Mouse (Mus musculus): Measurements from ENCODE around the gene Ybx2. TPM values are rescaled to one million over a fixed set of nuclear protein-coding genes. Genes with fewer than 3 reads are reported as not detected.
A peak's percentile ranks its signal among the peaks of the same experiment; 100 is the strongest.

Gene Ybx2
- total and polyA plus RNA-seq, 2 experiments: not detected

GRCm38 (mm10) chr11:69939731-69940130 lies 4.1 kb downstream of the Ybx2 start:
- no peaks in the 10 kb centered on the region for H3K36me3 ChIP-seq (ENCODE audit: control insufficient read depth, insufficient read depth, low read length)
- no peak for TF ChIP-seq CTCF (IDR thresholded peaks at IDR 0.05; ENCODE audit: low read depth, low read length)
- TF ChIP-seq POLR2A (IDR thresholded peaks at IDR 0.05; ENCODE audit: extremely low read depth, insufficient read depth, low read length): no peak

GRCm38 (mm10) chr11:69940962-69941361 lies 5.4 kb downstream of the Ybx2 start:
- H3K36me3 ChIP-seq (ENCODE audit: control insufficient read depth, insufficient read depth, low read length): no peaks in the 10 kb centered on the region
- WGBS: 91% methylated on average over 4 of the region's 4 CpGs
- H3K4me1 ChIP-seq (ENCODE audit: control insufficient read depth, insufficient read depth, low read length): no peaks in the 10 kb centered on the region
- no peak overlapping the region for H3K27ac ChIP-seq (replicated peaks; ENCODE audit: insufficient read depth, low read depth, low read length)
- TF ChIP-seq POLR2A (IDR thresholded peaks at IDR 0.05; ENCODE audit: extremely low read depth, insufficient read depth, low read length) (no peak), CTCF (IDR thresholded peaks at IDR 0.05; ENCODE audit: low read depth, low read length) (no peak)
- H3K27me3 ChIP-seq (ENCODE audit: control insufficient read depth, insufficient read depth, low read length): peaks cover 5% of the 10 kb centered on the region
- no peak for DNase-seq (ENCODE audit: extremely low read depth, low read depth, low spot score)
- no peak overlapping the region for H3K9ac ChIP-seq (ENCODE audit: low read depth, low read length)
- H3K4me3 ChIP-seq (ENCODE audit: insufficient read depth, low read depth, low read length): no peak overlapping the region
- no peaks in the 10 kb centered on the region for H3K79me2 ChIP-seq (ENCODE audit: control insufficient read depth, insufficient read depth, low read length)

More at GRCm38 (mm10) chr11:69939731-69940130, 4.1 kb downstream of the Ybx2 start:
- no peak overlapping the region for H3K4me3 ChIP-seq (ENCODE audit: insufficient read depth, low read depth, low read length)
- no peak overlapping the region for H3K27ac ChIP-seq (replicated peaks; ENCODE audit: insufficient read depth, low read depth, low read length)
- H3K79me2 ChIP-seq (ENCODE audit: control insufficient read depth, insufficient read depth, low read length): no peaks in the 10 kb centered on the region
- WGBS: 91% methylated on average over 17 of the region's 17 CpGs
- peaks cover 14% of the 10 kb centered on the region for H3K27me3 ChIP-seq (ENCODE audit: control insufficient read depth, insufficient read depth, low read length)
- H3K9ac ChIP-seq (ENCODE audit: low read depth, low read length): no peak overlapping the region
- H3K4me1 ChIP-seq (ENCODE audit: control insufficient read depth, insufficient read depth, low read length): peaks cover 3% of the 10 kb centered on the region
- DNase-seq (ENCODE audit: extremely low read depth, low read depth, low spot score): no peak

- Histone ChIP-seq H3K9ac (ENCODE audit: low read depth, low read length) (no peak overlapping the region), H3K27ac (replicated peaks; ENCODE audit: insufficient read depth, low read depth, low read length) (no peak overlapping the region), H3K36me3 (ENCODE audit: control insufficient read depth, insufficient read depth, low read length) (no peaks in the 10 kb centered on the region), H3K27me3 (ENCODE audit: control insufficient read depth, insufficient read depth, low read length) (no peaks in the 10 kb centered on the region), H3K79me2 (ENCODE audit: control insufficient read depth, insufficient read depth, low read length) (no peaks in the 10 kb centered on the region), H3K4me3 (ENCODE audit: insufficient read depth, low read depth, low read length) (no peak overlapping the region), H3K4me1 (ENCODE audit: control insufficient read depth, insufficient read depth, low read length) (peaks cover 3% of the 10 kb centered on the region; the same call in 1 of the 2 replicates)
- WGBS: 91% methylated on average over 13 of the region's 13 CpGs
- DNase-seq (ENCODE audit: extremely low read depth, low read depth, low spot score): no peak
- no peak for TF ChIP-seq CTCF (IDR thresholded peaks at IDR 0.05; ENCODE audit: low read depth, low read length)
- no peak for TF ChIP-seq POLR2A (IDR thresholded peaks at IDR 0.05; ENCODE audit: extremely low read depth, insufficient read depth, low read length)
Observed at GRCm38 (mm10) chr11:69945216-69945615, 9.6 kb downstream of the Ybx2 start.

GRCm38 (mm10) chr11:69945997-69946891 lies 10.6 kb downstream of the Ybx2 start:
- no peak overlapping the region for H3K9ac ChIP-seq (ENCODE audit: low read depth, low read length)
- TF ChIP-seq POLR2A (IDR thresholded peaks at IDR 0.05; ENCODE audit: extremely low read depth, insufficient read depth, low read length): no peak
- no peak for TF ChIP-seq CTCF (IDR thresholded peaks at IDR 0.05; ENCODE audit: low read depth, low read length)
- no peaks in the 10 kb centered on the region for H3K27me3 ChIP-seq (ENCODE audit: control insufficient read depth, insufficient read depth, low read length)
- no peaks in the 10 kb centered on the region for H3K36me3 ChIP-seq (ENCODE audit: control insufficient read depth, insufficient read depth, low read length)
- 92% methylated on average over 18 of the region's 18 CpGs for WGBS
- no peak for DNase-seq (ENCODE audit: extremely low read depth, low read depth, low spot score)
- H3K79me2 ChIP-seq (ENCODE audit: control insufficient read depth, insufficient read depth, low read length): no peaks in the 10 kb centered on the region
- H3K27ac ChIP-seq (replicated peaks; ENCODE audit: insufficient read depth, low read depth, low read length): no peak overlapping the region
- no peak overlapping the region for H3K4me3 ChIP-seq (ENCODE audit: insufficient read depth, low read depth, low read length)
- peaks cover 3% of the 10 kb centered on the region; the same call in 1 of the 2 replicates for H3K4me1 ChIP-seq (ENCODE audit: control insufficient read depth, insufficient read depth, low read length)

GRCm38 (mm10) chr11:69947337-69948065 lies 11.9 kb downstream of the Ybx2 start:
- H3K27me3 ChIP-seq (ENCODE audit: control insufficient read depth, insufficient read depth, low read length): no peaks in the 10 kb centered on the region

More at GRCm38 (mm10) chr11:69947337-69948065, 11.9 kb downstream of the Ybx2 start:
- Histone ChIP-seq H3K79me2 (ENCODE audit: control insufficient read depth, insufficient read depth, low read length) (no peaks in the 10 kb centered on the region), H3K36me3 (ENCODE audit: control insufficient read depth, insufficient read depth, low read length) (no peaks in the 10 kb centered on the region), H3K9ac (ENCODE audit: low read depth, low read length) (no peak overlapping the region), H3K4me3 (ENCODE audit: insufficient read depth, low read depth, low read length) (peak overlapping the region; percentile 49; the same call in 1 of the 2 replicates), H3K4me1 (ENCODE audit: control insufficient read depth, insufficient read depth, low read length) (peaks cover 3% of the 10 kb centered on the region; the same call in 1 of the 2 replicates), H3K27ac (replicated peaks; ENCODE audit: insufficient read depth, low read depth, low read length) (no peak overlapping the region)
- WGBS: 28% methylated on average over 29 of the region's 29 CpGs
- no peak for DNase-seq (ENCODE audit: extremely low read depth, low read depth, low spot score)
- no peak for TF ChIP-seq CTCF (IDR thresholded peaks at IDR 0.05; ENCODE audit: low read depth, low read length)
- TF ChIP-seq POLR2A (IDR thresholded peaks at IDR 0.05; ENCODE audit: extremely low read depth, insufficient read depth, low read length): no peak

Measured in liver, adult 2 months (tissue).